Mouse (Mus musculus): ENCODE data around the gene Zdhhc6. TPM values are rescaled to one million over a fixed set of nuclear protein-coding genes. Genes with fewer than 3 reads are reported as not detected.
A peak's percentile ranks its signal among the peaks of the same experiment; 100 is the strongest.

Zdhhc6 gene
- polyA plus RNA-seq, 1 experiment from 2014 or later, result 111 TPM

DNA sequence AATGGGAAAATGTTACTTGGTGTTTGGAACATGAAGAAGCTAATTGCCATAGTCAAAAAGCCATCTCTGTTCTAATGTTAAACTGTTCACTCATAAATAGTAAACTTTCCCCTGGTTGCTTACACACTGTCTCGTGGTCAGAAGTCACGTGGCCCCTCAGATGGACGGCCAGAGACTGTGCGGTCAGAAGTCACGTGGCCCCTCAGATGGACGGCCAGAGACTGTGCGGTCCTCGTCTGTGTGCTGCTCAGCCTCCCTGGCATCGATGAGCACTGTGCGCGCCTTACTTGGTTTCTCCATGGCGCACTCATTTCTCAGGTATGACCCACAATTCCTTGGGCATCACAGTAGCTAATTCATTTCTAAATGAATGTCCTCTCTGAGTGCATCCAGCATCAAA lies 20.6 kb upstream of the Zdhhc6 start:
- Histone ChIP-seq H3K4me2 (replicated peaks; ENCODE audit: low read depth, low read length) (no peak overlapping the region), H3K27ac (ENCODE audit: low read length) (no peak overlapping the region), H3K27me3 (ENCODE audit: insufficient read depth, low read length) (no peaks in the 10 kb centered on the region), H3K4me1 (ENCODE audit: insufficient read depth, low read length) (no peaks in the 10 kb centered on the region), H3K9me3 (ENCODE audit: low read length) (no peaks in the 10 kb centered on the region), H3K36me3 (ENCODE audit: insufficient read depth, low read length) (peaks cover 6% of the 10 kb centered on the region), H3K9ac (replicated peaks; ENCODE audit: low read length) (no peak overlapping the region), H3K4me3 (ENCODE audit: low read length) (no peak overlapping the region)
- 79% methylated on average over 12 of the region's 12 CpGs for WGBS
- no peak for ATAC-seq (ENCODE audit: low FRiP score, low TSS enrichment)

DNA sequence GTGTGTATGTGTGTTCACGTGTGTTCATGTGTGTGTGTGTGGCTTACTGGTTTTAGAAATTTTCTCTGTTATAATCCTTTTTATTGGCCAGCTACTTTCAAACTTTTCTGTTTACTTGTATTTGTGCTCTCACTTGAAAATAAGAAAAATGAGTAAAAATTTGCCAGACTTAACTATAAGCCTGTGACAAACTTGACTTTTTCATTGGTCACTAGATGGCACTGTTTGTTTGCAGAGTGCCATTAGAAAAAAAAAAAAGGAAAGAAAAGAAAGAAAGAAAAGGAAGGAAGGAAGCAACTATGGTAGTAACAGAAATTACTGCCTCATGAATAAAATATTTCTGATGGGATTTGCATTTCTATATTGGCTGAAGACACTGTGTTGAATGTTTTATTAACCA lies 20.0 kb upstream of the Zdhhc6 start:
- Histone ChIP-seq H3K27me3 (ENCODE audit: insufficient read depth, low read length) (no peaks in the 10 kb centered on the region), H3K4me2 (replicated peaks; ENCODE audit: low read depth, low read length) (no peak overlapping the region), H3K27ac (ENCODE audit: low read length) (no peak overlapping the region), H3K36me3 (ENCODE audit: insufficient read depth, low read length) (peaks cover 9% of the 10 kb centered on the region), H3K4me1 (ENCODE audit: insufficient read depth, low read length) (no peaks in the 10 kb centered on the region), H3K9me3 (ENCODE audit: low read length) (no peaks in the 10 kb centered on the region), H3K4me3 (ENCODE audit: low read length) (no peak overlapping the region), H3K9ac (replicated peaks; ENCODE audit: low read length) (no peak overlapping the region)
- 100% methylated on average over 1 of the region's 1 CpGs for WGBS
- no peak for ATAC-seq (ENCODE audit: low FRiP score, low TSS enrichment)

DNA sequence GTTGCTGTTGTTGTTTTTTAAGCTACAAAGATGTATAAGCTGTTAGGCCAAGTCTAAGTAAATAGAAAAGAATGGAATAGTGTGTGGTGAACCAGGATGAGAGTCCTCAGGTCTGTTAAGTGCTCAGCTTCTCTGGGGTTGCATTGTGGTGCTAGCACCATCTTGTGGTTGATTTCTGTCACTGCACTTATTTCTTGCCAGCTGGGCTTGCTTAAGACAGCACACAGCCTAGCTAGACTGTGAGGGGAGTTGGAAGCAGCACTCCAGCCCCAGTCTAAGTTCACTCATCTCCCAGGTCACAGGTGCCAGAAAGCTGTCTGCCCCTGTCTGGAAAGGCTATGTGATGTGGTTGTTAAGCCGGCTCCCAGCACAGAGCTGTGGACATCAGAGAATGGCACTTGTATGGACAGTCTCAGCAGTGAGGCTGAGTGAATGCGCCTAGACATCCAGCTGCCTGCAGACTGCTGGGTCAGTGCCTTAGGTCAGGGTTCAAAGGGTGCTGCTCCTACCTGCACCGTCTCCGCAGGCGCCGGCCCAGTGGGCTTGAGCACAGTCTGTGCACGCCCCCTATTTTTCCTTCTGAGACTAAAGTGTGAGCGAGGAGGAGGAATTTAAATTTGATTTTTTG lies 16.9 kb upstream of the Zdhhc6 start:
- Histone ChIP-seq H3K4me1 (ENCODE audit: insufficient read depth, low read length) (no peaks in the 10 kb centered on the region), H3K27me3 (ENCODE audit: insufficient read depth, low read length) (no peaks in the 10 kb centered on the region), H3K9ac (replicated peaks; ENCODE audit: low read length) (no peak overlapping the region), H3K4me2 (replicated peaks; ENCODE audit: low read depth, low read length) (no peak overlapping the region), H3K9me3 (ENCODE audit: low read length) (no peaks in the 10 kb centered on the region), H3K4me3 (ENCODE audit: low read length) (no peak overlapping the region), H3K27ac (ENCODE audit: low read length) (no peak overlapping the region), H3K36me3 (ENCODE audit: insufficient read depth, low read length) (peaks cover 19% of the 10 kb centered on the region)
- WGBS, result 95% methylated on average over 8 of the region's 8 CpGs
- ATAC-seq (ENCODE audit: low FRiP score, low TSS enrichment), result peak; percentile 84

- H3K9ac ChIP-seq (replicated peaks; ENCODE audit: low read length), result no peak overlapping the region
- no peak overlapping the region for H3K4me3 ChIP-seq (ENCODE audit: low read length)
- H3K27ac ChIP-seq (ENCODE audit: low read length), result no peak overlapping the region
- H3K4me2 ChIP-seq (replicated peaks; ENCODE audit: low read depth, low read length), result no peak overlapping the region
- no peaks in the 10 kb centered on the region for H3K9me3 ChIP-seq (ENCODE audit: low read length)
- no peak for ATAC-seq (ENCODE audit: low FRiP score, low TSS enrichment)
- WGBS, result 91% methylated on average over 5 of the region's 5 CpGs
- no peaks in the 10 kb centered on the region for H3K27me3 ChIP-seq (ENCODE audit: insufficient read depth, low read length)
- H3K36me3 ChIP-seq (ENCODE audit: insufficient read depth, low read length), result peaks cover 19% of the 10 kb centered on the region
- H3K4me1 ChIP-seq (ENCODE audit: insufficient read depth, low read length), result no peaks in the 10 kb centered on the region
Observed at GRCm38 (mm10) chr19:55331776-55332175, 15.9 kb upstream of the Zdhhc6 start.

GRCm38 (mm10) chr19:55327510-55327909 lies 11.7 kb upstream of the Zdhhc6 start:
- H3K4me1 ChIP-seq (ENCODE audit: insufficient read depth, low read length), result no peaks in the 10 kb centered on the region
- no peak for ATAC-seq (ENCODE audit: low FRiP score, low TSS enrichment)
- H3K27ac ChIP-seq (ENCODE audit: low read length), result no peak overlapping the region
- H3K36me3 ChIP-seq (ENCODE audit: insufficient read depth, low read length), result peaks cover 33% of the 10 kb centered on the region
- no peak overlapping the region for H3K9ac ChIP-seq (replicated peaks; ENCODE audit: low read length)
- H3K27me3 ChIP-seq (ENCODE audit: insufficient read depth, low read length), result no peaks in the 10 kb centered on the region
- WGBS, result 86% methylated on average over 4 of the region's 4 CpGs
- no peaks in the 10 kb centered on the region for H3K9me3 ChIP-seq (ENCODE audit: low read length)
- no peak overlapping the region for H3K4me2 ChIP-seq (replicated peaks; ENCODE audit: low read depth, low read length)
- no peak overlapping the region for H3K4me3 ChIP-seq (ENCODE audit: low read length)

- Histone ChIP-seq H3K9me3 (ENCODE audit: low read length) (no peaks in the 10 kb centered on the region), H3K4me2 (replicated peaks; ENCODE audit: low read depth, low read length) (no peak overlapping the region), H3K36me3 (ENCODE audit: insufficient read depth, low read length) (peaks cover 14% of the 10 kb centered on the region), H3K27ac (ENCODE audit: low read length) (no peak overlapping the region), H3K9ac (replicated peaks; ENCODE audit: low read length) (no peak overlapping the region), H3K4me1 (ENCODE audit: insufficient read depth, low read length) (peaks cover under 1% of the 10 kb centered on the region; the same call in 1 of the 2 replicates), H3K4me3 (ENCODE audit: low read length) (no peak overlapping the region), H3K27me3 (ENCODE audit: insufficient read depth, low read length) (no peaks in the 10 kb centered on the region)
- no peak for ATAC-seq (ENCODE audit: low FRiP score, low TSS enrichment)
- 94% methylated on average over 8 of the region's 8 CpGs for WGBS
Observed at GRCm38 (mm10) chr19:55322604-55323003, 6.8 kb upstream of the Zdhhc6 start.

DNA sequence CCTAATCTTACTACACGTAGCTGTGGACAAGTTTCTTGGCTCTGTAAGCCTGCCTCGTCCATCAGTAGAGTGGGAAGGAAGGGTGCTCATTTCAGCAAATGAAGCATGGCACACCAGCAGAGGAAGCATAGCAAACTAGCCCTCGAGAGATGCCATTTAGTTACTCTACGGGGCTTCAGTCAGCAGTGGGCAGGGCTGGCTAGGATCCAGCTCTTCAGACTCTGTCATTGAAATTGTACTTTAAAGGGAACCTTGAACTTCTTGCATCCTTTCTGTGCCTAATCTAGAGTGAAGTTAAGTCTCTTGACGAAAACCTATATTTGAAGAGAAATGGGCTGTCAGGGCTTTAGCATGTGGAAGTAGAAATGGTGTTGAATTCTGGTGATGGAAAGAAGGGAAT lies 3.7 kb upstream of the Zdhhc6 start:
- 66% methylated on average over 5 of the region's 5 CpGs for WGBS
- no peak for ATAC-seq (ENCODE audit: low FRiP score, low TSS enrichment)

DNA sequence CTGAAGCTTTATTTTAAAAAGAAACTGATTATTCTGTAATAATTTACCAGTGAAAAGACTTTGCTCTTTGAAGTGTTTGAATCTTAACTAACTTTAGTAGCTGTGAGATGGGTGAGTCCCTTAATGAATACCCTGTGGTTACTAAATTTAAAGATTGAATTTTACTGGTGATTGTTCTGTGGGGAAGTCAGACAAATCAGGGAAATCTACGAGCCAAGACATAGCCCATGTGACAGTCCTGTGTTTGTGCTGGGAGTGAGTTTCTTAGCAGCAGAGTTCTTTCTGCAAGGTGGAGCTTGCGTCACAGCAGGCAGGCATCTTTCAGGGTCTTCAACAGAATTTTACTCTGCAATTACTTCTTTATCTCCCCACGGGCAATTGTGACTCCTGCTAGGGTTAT lies 3.2 kb upstream of the Zdhhc6 start:
- Histone ChIP-seq H3K4me3 (ENCODE audit: low read length) (no peak overlapping the region), H3K36me3 (ENCODE audit: insufficient read depth, low read length) (peaks cover 14% of the 10 kb centered on the region), H3K4me1 (ENCODE audit: insufficient read depth, low read length) (peaks cover 18% of the 10 kb centered on the region), H3K9me3 (ENCODE audit: low read length) (no peaks in the 10 kb centered on the region), H3K4me2 (replicated peaks; ENCODE audit: low read depth, low read length) (no peak overlapping the region), H3K9ac (replicated peaks; ENCODE audit: low read length) (no peak overlapping the region), H3K27me3 (ENCODE audit: insufficient read depth, low read length) (no peaks in the 10 kb centered on the region), H3K27ac (ENCODE audit: low read length) (no peak overlapping the region)
- 64% methylated on average over 3 of the region's 3 CpGs for WGBS
- ATAC-seq (ENCODE audit: low FRiP score, low TSS enrichment), result no peak

More for the DNA sequence above, 3.7 kb upstream of the Zdhhc6 start:
- Histone ChIP-seq H3K9ac (replicated peaks; ENCODE audit: low read length) (no peak overlapping the region), H3K4me2 (replicated peaks; ENCODE audit: low read depth, low read length) (no peak overlapping the region), H3K9me3 (ENCODE audit: low read length) (no peaks in the 10 kb centered on the region), H3K4me1 (ENCODE audit: insufficient read depth, low read length) (peaks cover 15% of the 10 kb centered on the region), H3K36me3 (ENCODE audit: insufficient read depth, low read length) (peaks cover 14% of the 10 kb centered on the region), H3K4me3 (ENCODE audit: low read length) (no peak overlapping the region), H3K27me3 (ENCODE audit: insufficient read depth, low read length) (no peaks in the 10 kb centered on the region), H3K27ac (ENCODE audit: low read length) (no peak overlapping the region)

- H3K27me3 ChIP-seq (ENCODE audit: insufficient read depth, low read length), result no peaks in the 10 kb centered on the region
- H3K9ac ChIP-seq (replicated peaks; ENCODE audit: low read length), result peak overlapping the region; percentile 93
- H3K4me1 ChIP-seq (ENCODE audit: insufficient read depth, low read length), result peaks cover 23% of the 10 kb centered on the region
- 50% methylated on average over 10 of the region's 10 CpGs for WGBS
- H3K27ac ChIP-seq (ENCODE audit: low read length), result no peak overlapping the region
- no peak for ATAC-seq (ENCODE audit: low FRiP score, low TSS enrichment)
- peak overlapping the region; percentile 96 for H3K4me2 ChIP-seq (replicated peaks; ENCODE audit: low read depth, low read length)
- H3K9me3 ChIP-seq (ENCODE audit: low read length), result no peaks in the 10 kb centered on the region
- peaks cover 8% of the 10 kb centered on the region; the same call in 1 of the 2 replicates for H3K36me3 ChIP-seq (ENCODE audit: insufficient read depth, low read length)
- peak overlapping the region; percentile 98 for H3K4me3 ChIP-seq (ENCODE audit: low read length)
Observed at GRCm38 (mm10) chr19:55316901-55317300, 1.1 kb upstream of the Zdhhc6 start.

- Histone ChIP-seq H3K4me1 (ENCODE audit: insufficient read depth, low read length) (peaks cover 23% of the 10 kb centered on the region), H3K9me3 (ENCODE audit: low read length) (no peaks in the 10 kb centered on the region), H3K4me3 (ENCODE audit: low read length) (peak within 1 kb of the TSS; percentile 98), H3K4me2 (replicated peaks; ENCODE audit: low read depth, low read length) (peak within 1 kb of the TSS; percentile 96), H3K36me3 (ENCODE audit: insufficient read depth, low read length) (peaks cover 14% of the 10 kb centered on the region; the same call in 1 of the 2 replicates), H3K9ac (replicated peaks; ENCODE audit: low read length) (peak within 1 kb of the TSS; percentile 93), H3K27me3 (ENCODE audit: insufficient read depth, low read length) (no peaks in the 10 kb centered on the region), H3K27ac (ENCODE audit: low read length) (peak within 1 kb of the TSS; percentile 90)
- WGBS, result under 1% methylated on average over 48 of the region's 48 CpGs
- ATAC-seq (ENCODE audit: low FRiP score, low TSS enrichment), result peak; percentile 94
Observed at GRCm38 (mm10) chr19:55316109-55316714, 380 bp upstream of the Zdhhc6 start, which contains the start of gene Vti1a. TSS of gene Vti1a (plus strand) at chr19:55316295.
